Mouse (Mus musculus) liver, embryonic 16.5 days (tissue): ENCODE measurements around the gene Steap4. TPM values are rescaled to one million over a fixed set of nuclear protein-coding genes. Genes with fewer than 3 reads are reported as not detected.
A peak's percentile ranks its signal among the peaks of the same experiment; 100 is the strongest.
"Not testable (repeated sequence)": the region's sequence is repeated elsewhere in the genome, so short reads cannot be mapped to it uniquely, and the experiment has no call there.

Experiments
- ATAC-seq: fragments of 200-750 bp; cut with Nextera tagmentation; 2 replicates; pipeline ENCODE4 v1.8.0; 2017; ENCODE audit warnings: low read depth, mild to moderate bottlenecking, moderate number of reproducible peaks, moderate library complexity
- H3K27ac ChIP-seq: fragments of 300-500 bp; sonication (generic); 2 replicates; pipeline ENCODE4 v1.5.1; 2014; ENCODE audit warnings: mild to moderate bottlenecking, low read length
- H3K27me3 ChIP-seq: fragments of 300-500 bp; sonication (generic); 2 replicates; pipeline ENCODE4 v1.6.1; 2014; ENCODE audit warnings: low read depth, low read length, mixed read lengths; ENCODE audit not compliant: control insufficient read depth, insufficient read depth
- H3K36me3 ChIP-seq: fragments of 300-500 bp; sonication (generic); 2 replicates; pipeline ENCODE4 v1.6.1; 2014; ENCODE audit warnings: mild to moderate bottlenecking; ENCODE audit not compliant: control insufficient read depth, insufficient read depth
- H3K4me1 ChIP-seq: fragments of 300-500 bp; sonication (generic); 2 replicates; pipeline ENCODE4 v1.6.1; 2014; ENCODE audit warnings: low read depth, low read length, mixed read lengths; ENCODE audit not compliant: control insufficient read depth
- H3K4me2 ChIP-seq: fragments of 300-500 bp; sonication (generic); 2 replicates; pipeline ENCODE4 v1.6.1; 2014; ENCODE audit warnings: low read depth, low read length, mixed read lengths
- H3K4me3 ChIP-seq: fragments of 300-500 bp; sonication (generic); 2 replicates; pipeline ENCODE4 v1.5.1; 2014; ENCODE audit warnings: low read depth, mild to moderate bottlenecking, low read length
- H3K9ac ChIP-seq: fragments of 300-500 bp; sonication (generic); 2 replicates; pipeline ENCODE4 v1.6.1; 2014; ENCODE audit warnings: low read depth, low read length
- H3K9me3 ChIP-seq: fragments of 300-500 bp; sonication (generic); replicated peaks from 2 replicates; pipeline ENCODE4 v1.6.1; 2016; ENCODE audit warnings: low read length; ENCODE audit not compliant: control insufficient read depth
- WGBS: fragments of 180-500 bp; shearing (Covaris S2); extraction: QIAGEN DNeasy Blood & Tissue Kit; methylation state at CpG from one replicate; pipeline ENCODE4 v1.1.7; 2014; ENCODE audit not compliant: insufficient replicate concordance; 5-methylcytosine and 5-hydroxymethylcytosine counted together
- polyA plus RNA-seq: library from polyadenylated mRNA; unstranded; fragments of >200 nt; fragmentation: Nextera tagmentation; extraction: Ambion mirVana; gene quantifications from 2 replicates; pipeline ENCODE4 v1.2.1, GENCODE M21; 2015

Gene Steap4
- 8.9 and 9.4 TPM in 2 replicates for polyA plus RNA-seq

DNA sequence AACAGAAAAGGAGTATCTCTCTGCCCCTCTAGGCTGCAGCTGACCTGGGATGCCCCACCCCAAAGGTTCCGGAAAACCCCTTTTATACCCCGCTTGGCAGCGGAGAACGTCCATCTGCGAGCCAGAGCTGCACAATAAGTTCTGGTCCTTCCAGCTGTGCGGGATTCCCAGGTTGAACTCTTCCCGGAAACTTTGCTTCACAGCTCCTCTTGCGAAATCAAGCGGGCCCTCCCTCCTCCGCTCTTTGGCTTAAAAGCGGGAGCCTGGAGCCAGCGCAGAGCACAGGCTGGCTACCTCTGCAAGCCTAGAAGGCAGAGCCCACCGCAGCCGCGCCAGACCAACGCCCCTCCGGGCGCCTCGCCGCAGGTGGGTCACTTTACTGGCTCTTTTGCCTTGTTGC is at the start of gene Steap4:
Gene Steap4, plus strand, starts transcription at position 282 of the 400 bp plus-strand sequence.
- H3K4me1 ChIP-seq, result no peaks in the 10 kb centered on the region
- H3K27me3 ChIP-seq, result no peaks in the 10 kb centered on the region
- no peak within 1 kb of the TSS for H3K9ac ChIP-seq
- peak within 1 kb of the TSS; percentile 37 for H3K4me3 ChIP-seq
- no peaks in the 10 kb centered on the region for H3K36me3 ChIP-seq
- peak; percentile 70 for ATAC-seq
- whole genome bisulfite sequencing, result 8% methylated on average over 20 of the region's 20 CpGs
- H3K4me2 ChIP-seq, result peak within 1 kb of the TSS; percentile 49
- H3K27ac ChIP-seq, result no peak within 1 kb of the TSS; the same call in 1 of the 2 replicates
- no peaks in the 10 kb centered on the region for H3K9me3 ChIP-seq

DNA sequence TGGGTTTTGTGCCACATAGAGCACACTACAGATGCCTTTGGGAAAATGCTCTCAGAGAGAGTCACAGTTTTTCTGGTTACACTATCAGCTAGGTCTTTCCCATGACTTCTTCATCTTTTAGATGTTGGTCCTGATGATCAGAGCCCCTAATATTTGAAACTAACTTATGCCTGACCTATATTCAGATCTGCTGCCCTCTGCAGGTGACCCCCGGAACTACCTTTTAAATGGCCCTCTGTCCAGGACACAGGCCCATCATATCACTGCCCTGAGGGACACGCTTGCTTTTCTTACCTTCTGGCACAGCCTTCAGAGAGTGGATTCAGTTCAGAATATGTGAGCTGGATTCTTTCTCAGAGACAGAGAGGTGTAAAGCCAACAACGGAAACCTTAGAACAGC is 48.3 kb upstream of the Steap4 start:
- WGBS, result 49% methylated on average over 3 of the region's 3 CpGs
- no peaks in the 10 kb centered on the region for H3K27me3 ChIP-seq
- ATAC-seq, result no peak
- H3K9me3 ChIP-seq, result no peaks in the 10 kb centered on the region
- no peaks in the 10 kb centered on the region for H3K4me1 ChIP-seq
- H3K9ac ChIP-seq, result no peak overlapping the region
- no peaks in the 10 kb centered on the region for H3K36me3 ChIP-seq
- no peak overlapping the region for H3K27ac ChIP-seq
- H3K4me3 ChIP-seq, result no peak overlapping the region
- H3K4me2 ChIP-seq, result no peak overlapping the region

DNA sequence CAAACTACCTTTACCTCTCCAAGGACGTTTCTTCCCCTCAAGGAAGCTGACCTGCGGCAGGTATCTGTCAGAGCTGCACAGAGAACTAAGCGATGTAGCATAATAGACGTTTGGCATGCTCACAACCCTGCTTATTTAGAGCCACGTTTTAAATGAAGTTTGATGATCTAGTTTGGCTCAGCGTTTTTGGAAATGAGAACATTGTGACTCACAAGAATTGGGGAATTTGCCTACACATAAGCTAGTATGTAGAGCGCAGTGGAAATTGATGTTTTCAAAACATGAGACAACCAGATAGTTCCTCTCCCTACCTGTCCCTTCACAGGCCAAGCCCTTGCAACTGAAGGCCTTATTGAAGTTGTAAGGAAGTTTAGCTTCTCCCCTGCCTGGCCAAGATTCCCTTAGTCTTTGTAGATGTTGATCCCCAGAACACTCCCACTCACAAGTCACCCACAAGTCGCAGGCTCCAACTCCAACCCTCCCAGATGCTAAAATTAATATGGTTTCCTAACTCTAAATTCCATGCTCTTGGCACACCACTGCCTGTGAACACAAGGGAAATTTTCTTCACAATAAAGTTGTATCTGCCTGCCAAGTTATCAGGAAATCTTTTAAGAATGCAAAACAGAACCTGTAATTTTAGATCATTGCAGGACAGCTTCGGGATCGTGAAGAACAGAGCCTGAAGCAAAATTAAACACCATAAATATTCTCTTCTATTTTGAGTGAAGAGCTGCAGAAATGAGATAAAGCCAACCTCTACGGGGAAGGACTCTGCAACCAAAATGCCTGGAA is 42.6 kb upstream of the Steap4 start:
- H3K4me3 ChIP-seq, result no peak overlapping the region
- H3K4me1 ChIP-seq, result no peaks in the 10 kb centered on the region
- H3K27ac ChIP-seq, result no peak overlapping the region
- H3K27me3 ChIP-seq, result no peaks in the 10 kb centered on the region
- no peaks in the 10 kb centered on the region for H3K9me3 ChIP-seq
- H3K9ac ChIP-seq, result no peak overlapping the region
- 62% methylated on average over 11 of the region's 11 CpGs for WGBS
- H3K4me2 ChIP-seq, result no peak overlapping the region
- no peak for ATAC-seq
- H3K36me3 ChIP-seq, result no peaks in the 10 kb centered on the region

DNA sequence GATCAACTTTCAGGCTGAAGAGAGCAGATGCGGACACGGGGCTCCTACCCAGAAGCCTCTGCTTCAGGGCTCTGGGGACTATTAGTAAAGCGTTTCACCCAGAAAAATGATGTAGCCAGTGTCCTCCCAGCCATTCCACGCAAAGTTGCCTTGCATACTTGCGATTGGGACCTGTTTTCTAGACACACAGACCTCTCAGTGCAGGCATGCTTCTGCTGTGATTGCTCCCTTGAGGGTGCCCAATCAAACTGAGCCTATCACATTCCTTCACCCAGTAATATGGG is 42.0 kb upstream of the Steap4 start:
- Histone ChIP-seq H3K27ac (no peak overlapping the region), H3K4me1 (no peaks in the 10 kb centered on the region), H3K4me3 (no peak overlapping the region), H3K9me3 (no peaks in the 10 kb centered on the region), H3K4me2 (no peak overlapping the region), H3K9ac (no peak overlapping the region), H3K36me3 (no peaks in the 10 kb centered on the region), H3K27me3 (no peaks in the 10 kb centered on the region)
- no peak for ATAC-seq
- 62% methylated on average over 5 of the region's 5 CpGs for WGBS

DNA sequence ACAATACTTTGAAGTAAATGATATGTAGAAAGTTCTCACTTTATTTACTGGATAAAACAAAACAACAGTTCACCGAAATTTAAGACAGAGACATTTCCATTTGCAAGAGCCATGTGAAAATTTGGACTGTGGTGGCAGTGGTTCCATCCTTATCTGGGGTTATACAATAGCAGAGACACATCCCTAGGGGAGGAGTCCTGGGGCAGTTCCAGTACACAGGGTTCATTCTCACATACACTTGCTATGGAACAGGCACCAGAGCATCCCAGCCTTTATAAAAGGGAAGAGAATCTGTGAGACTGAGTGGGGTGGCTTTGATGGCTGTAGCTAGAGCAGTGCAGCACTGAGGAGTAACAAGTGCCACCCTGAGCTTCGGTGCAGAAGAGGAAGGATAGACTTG is 40.6 kb upstream of the Steap4 start:
- H3K4me3 ChIP-seq, result no peak overlapping the region
- no peaks in the 10 kb centered on the region for H3K27me3 ChIP-seq
- H3K9ac ChIP-seq, result no peak overlapping the region
- H3K36me3 ChIP-seq, result no peaks in the 10 kb centered on the region
- no peaks in the 10 kb centered on the region for H3K9me3 ChIP-seq
- H3K4me2 ChIP-seq, result no peak overlapping the region
- no peaks in the 10 kb centered on the region for H3K4me1 ChIP-seq
- 60% methylated on average over 2 of the region's 2 CpGs for WGBS
- no peak for ATAC-seq
- H3K27ac ChIP-seq, result no peak overlapping the region

DNA sequence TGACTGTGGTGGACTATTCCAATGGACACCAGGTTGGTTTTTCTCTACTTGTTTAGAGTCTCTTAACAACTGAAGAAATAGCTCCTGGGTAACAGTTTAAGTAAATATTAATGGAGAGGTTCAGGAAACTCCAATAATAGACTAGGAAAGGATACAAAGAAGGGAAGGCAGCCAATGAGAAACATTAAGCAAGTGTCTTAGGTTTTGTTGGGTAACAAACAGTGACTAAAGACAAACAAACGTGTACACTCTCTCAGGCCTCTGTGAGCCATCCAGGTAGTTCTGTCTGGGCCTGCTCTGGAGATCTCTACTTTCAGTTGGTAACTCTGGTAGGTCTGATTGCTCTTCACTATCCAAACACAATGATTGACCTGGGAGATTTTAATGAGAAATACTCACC is 37.5 kb upstream of the Steap4 start:
- Histone ChIP-seq H3K27ac (no peak overlapping the region), H3K4me2 (no peak overlapping the region), H3K9me3 (no peaks in the 10 kb centered on the region), H3K4me3 (no peak overlapping the region), H3K4me1 (no peaks in the 10 kb centered on the region), H3K36me3 (no peaks in the 10 kb centered on the region), H3K27me3 (no peaks in the 10 kb centered on the region), H3K9ac (no peak overlapping the region)
- ATAC-seq, result no peak
- WGBS, result 53% methylated on average over 1 of the region's 1 CpGs

DNA sequence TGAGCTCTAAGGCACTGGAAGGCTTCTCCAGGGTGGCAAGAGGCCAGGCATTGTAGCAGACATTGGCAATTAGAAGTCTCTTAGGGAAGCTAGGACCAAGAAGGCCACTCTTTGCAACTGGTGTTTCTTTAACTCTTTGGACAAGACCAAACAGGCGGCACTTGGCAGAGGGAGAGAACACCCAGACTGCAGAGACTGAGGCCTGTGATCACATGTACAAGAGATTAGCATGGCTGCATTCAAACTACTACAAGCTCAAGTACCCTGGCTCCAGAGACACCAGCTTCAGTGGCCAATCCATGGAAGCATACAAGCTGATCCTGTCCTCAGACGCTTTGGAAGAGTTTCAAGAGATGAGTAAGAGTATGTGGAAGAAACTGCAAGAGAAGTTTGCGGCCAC is 36.6 kb upstream of the Steap4 start:
- no peak for ATAC-seq
- no peaks in the 10 kb centered on the region for H3K27me3 ChIP-seq
- H3K4me2 ChIP-seq, result no peak overlapping the region
- 66% methylated on average over 3 of the region's 3 CpGs for WGBS
- no peaks in the 10 kb centered on the region for H3K9me3 ChIP-seq
- H3K9ac ChIP-seq, result no peak overlapping the region
- no peak overlapping the region for H3K4me3 ChIP-seq
- no peak overlapping the region for H3K27ac ChIP-seq
- no peaks in the 10 kb centered on the region for H3K36me3 ChIP-seq
- H3K4me1 ChIP-seq, result no peaks in the 10 kb centered on the region

DNA sequence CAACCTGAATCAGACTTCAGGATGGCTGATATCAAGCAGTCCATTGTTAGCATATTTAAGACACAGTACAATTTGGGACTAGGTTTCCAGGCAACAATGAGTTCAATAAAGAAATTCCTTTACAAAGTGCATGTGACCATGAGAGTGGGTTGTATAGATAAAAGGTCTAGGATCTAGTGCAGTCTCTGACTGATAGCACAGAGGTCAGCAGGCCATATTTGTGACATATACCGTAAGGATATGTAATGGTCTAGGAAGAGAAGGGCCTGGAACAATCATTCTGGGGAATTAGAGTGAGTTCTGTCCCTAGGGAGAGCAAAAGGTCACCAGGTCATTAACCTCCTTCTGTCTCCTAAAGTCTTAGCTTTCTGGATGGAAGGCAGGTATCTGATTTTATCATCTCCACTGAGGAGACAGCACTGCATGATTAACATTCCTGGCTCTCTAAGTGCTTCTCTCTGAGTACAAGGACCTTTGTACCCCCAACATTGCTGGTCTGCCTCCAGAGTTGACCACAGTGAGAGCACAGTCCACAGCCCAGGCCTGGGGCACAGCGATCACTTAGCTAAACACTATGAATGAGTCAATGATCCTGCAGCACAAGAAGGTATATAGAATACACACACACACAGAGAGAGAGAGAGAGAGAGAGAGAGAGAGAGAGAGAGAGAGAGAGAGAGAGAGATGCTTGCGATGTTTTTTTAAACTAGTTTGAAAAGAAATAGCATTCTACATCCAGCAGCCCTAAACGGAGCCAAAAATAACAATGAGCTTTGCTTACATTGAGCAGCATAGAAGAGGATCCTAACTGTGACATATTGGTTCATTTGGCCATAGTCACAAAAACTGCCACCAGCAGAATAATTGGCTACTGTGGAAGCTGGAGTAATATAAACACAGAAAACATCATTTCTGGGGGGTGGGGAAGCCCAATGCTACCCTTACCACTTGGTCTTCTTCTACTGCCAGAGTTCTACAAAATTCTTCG is 27.7 kb upstream of the Steap4 start:
- Histone ChIP-seq H3K4me1 (no peaks in the 10 kb centered on the region), H3K27ac (no peak overlapping the region), H3K9ac (no peak overlapping the region), H3K9me3 (no peaks in the 10 kb centered on the region), H3K27me3 (no peaks in the 10 kb centered on the region), H3K36me3 (no peaks in the 10 kb centered on the region), H3K4me2 (no peak overlapping the region), H3K4me3 (no peak overlapping the region)
- peak; percentile 86 for ATAC-seq
- 47% methylated on average over 5 of the region's 5 CpGs for WGBS

DNA sequence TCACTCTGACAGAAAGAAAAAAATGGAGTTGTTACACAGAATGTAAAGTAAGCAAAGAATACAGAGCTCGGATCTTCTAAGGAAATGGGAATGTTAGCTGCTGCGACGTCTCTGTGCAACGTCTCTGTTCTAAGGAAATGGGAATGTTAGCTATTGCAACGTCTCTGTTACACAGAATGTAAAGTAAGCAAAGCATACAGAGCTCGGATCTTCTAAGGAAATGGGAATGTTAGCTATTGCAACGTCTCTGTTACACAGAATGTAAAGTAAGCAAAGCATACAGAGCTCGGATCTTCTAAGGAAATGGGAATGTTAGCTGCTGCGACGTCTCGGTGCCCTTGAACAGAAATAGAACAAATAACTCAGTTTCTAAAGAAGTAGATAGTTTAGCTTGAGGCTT is 26.8 kb upstream of the Steap4 start:
- H3K4me2 ChIP-seq, H3K9ac ChIP-seq, H3K27me3 ChIP-seq, ATAC-seq, H3K9me3 ChIP-seq, H3K4me3 ChIP-seq, H3K36me3 ChIP-seq, H3K4me1 ChIP-seq, H3K27ac ChIP-seq: not testable (repeated sequence)
- 57% methylated on average over 11 of the region's 11 CpGs for WGBS
